Mouse (Mus musculus): ENCODE measurements around the gene Dcst2.

DNA sequence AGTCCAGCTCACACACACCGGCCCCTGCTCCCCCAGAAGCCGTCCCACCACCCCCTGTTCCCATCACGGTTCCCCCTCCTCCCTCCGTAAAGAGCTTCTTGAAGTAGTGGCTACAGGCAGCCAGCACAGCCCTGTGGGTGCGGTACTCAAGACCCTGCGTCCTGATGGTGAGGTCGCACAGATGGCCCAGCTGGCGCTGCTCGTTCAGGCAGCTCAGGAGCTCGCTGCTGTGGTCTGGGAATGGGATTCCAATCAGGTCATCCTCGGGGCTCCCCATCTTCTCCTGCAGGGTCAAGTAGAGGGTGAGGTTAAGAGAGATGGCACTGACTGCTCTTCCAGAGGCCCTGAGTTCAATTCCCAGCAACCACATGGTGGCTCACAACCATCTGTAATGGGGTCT lies 19.5 kb downstream of the Dcst2 start:
- TF ChIP-seq GATA1 (IDR thresholded peaks at IDR 0.05; ENCODE audit: borderline replicate concordance, low read length) = no peak
- TF ChIP-seq FLI1 (IDR thresholded peaks at IDR 0.05; ENCODE audit: low read length) = no peak

All from megakaryocyte, embryonic 14.5 days (primary cell).